Mouse (Mus musculus): ENCODE measurements around the gene Lclat1.

GRCm38 (mm10) chr17:73108888-73109259 lies 1.1 kb downstream of the Lclat1 start:
- TF ChIP-seq CTCF (IDR thresholded peaks at IDR 0.05; ENCODE audit: borderline replicate concordance, extremely low read depth, insufficient read depth, insufficient read length) (no peak), POLR2A (IDR thresholded peaks at IDR 0.05; ENCODE audit: borderline replicate concordance, extremely low read depth, insufficient read depth, insufficient read length, poor library complexity, severe bottlenecking) (no peak)
